Mouse (Mus musculus) C2C12 (cell line): ENCODE data around the gene Tfcp2l1.

Experiments
- CEBPB ChIP-seq: IDR thresholded peaks from one replicate; pipeline ENCODE4 v1.6.1; 2011; ENCODE audit warnings: low read depth, mild to moderate bottlenecking, control low read depth, moderate library complexity
- CTCF ChIP-seq: IDR thresholded peaks from one replicate; pipeline ENCODE4 v1.5.1; 2011; ENCODE audit not compliant: control insufficient read depth, insufficient read depth, insufficient read length
- MAX ChIP-seq: IDR thresholded peaks from one replicate; pipeline ENCODE4 v1.6.1; 2011; ENCODE audit warnings: mild to moderate bottlenecking, control low read depth

DNA sequence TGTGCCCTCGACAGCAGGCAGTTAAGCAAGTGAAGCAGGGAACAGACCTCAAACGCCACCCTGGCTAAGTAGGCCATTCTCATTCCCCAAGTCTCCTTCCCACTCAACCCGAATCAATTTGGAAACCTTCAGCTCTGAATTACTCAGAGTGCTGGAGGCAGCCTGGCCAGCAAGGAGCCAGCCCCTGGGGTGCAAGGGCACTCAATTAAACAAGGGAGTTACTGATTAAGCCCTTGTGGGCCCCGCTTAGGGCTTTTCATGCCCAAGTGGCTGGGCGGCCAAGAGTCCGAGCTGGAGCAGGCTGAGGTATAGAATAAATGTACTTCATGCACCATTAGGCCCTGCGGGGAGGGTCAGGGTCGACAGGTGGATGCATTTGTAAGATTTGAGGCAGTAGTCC is 44.5 kb downstream of the Tfcp2l1 start:
- TF ChIP-seq CEBPB (no peak), CTCF (no peak), MAX (no peak)
